Mouse (Mus musculus): ENCODE measurements around the gene Prpf3. TPM values are rescaled to one million over a fixed set of nuclear protein-coding genes. Genes with fewer than 3 reads are reported as not detected.

Gene Prpf3
- polyA plus RNA-seq, 1 experiment = 17.8 TPM

GRCm38 (mm10) chr3:95826275-95826674 lies 29.4 kb downstream of the Prpf3 start:
- Histone ChIP-seq H3K36me3 (ENCODE audit: control insufficient read depth, insufficient read depth) (peaks cover 15% of the 10 kb centered on the region), H3ac (ENCODE audit: control insufficient read depth, insufficient read length) (no peak overlapping the region), H3K79me2 (ENCODE audit: control insufficient read depth, insufficient read depth) (no peaks in the 10 kb centered on the region), H3K4me3 (no peak overlapping the region), H3K27me3 (ENCODE audit: control insufficient read depth, insufficient read depth, insufficient read length) (no peaks in the 10 kb centered on the region), H3K4me2 (ENCODE audit: low read depth) (no peak overlapping the region)
- TF ChIP-seq USF1 (IDR thresholded peaks at IDR 0.05; ENCODE audit: low read depth) (no peak), MYOG (IDR thresholded peaks at IDR 0.05; ENCODE audit: control insufficient read depth in 1 of 3, insufficient read depth in 1 of 3, insufficient read length in 2 of 3, low read depth in 2 of 3) (no peak), TCF12 (IDR thresholded peaks at IDR 0.05; ENCODE audit: insufficient read depth, poor library complexity, severe bottlenecking) (no peak), POLR2AphosphoS2 (IDR thresholded peaks at IDR 0.05; ENCODE audit: insufficient read length, low read depth) (no peak), E2F4 (IDR thresholded peaks at IDR 0.05; ENCODE audit: insufficient read depth) (no peak), SRF (IDR thresholded peaks at IDR 0.05; ENCODE audit: control insufficient read depth, insufficient read length, low read depth) (no peak), TCF3 (IDR thresholded peaks at IDR 0.05; ENCODE audit: insufficient read length, low read depth) (no peak), MYOD1 (IDR thresholded peaks at IDR 0.05; ENCODE audit: control insufficient read depth in 1 of 3, insufficient read length in 2 of 3, low read depth in 2 of 3) (no peak), MAX (IDR thresholded peaks at IDR 0.05; ENCODE audit: low read depth) (no peak), CEBPB (IDR thresholded peaks at IDR 0.05; ENCODE audit: insufficient read depth, poor library complexity, severe bottlenecking) (no peak), POLR2A (IDR thresholded peaks at IDR 0.05; ENCODE audit: insufficient read length, low read depth) (no peak), REST (IDR thresholded peaks at IDR 0.05; ENCODE audit: insufficient read depth, insufficient read length) (no peak)

DNA sequence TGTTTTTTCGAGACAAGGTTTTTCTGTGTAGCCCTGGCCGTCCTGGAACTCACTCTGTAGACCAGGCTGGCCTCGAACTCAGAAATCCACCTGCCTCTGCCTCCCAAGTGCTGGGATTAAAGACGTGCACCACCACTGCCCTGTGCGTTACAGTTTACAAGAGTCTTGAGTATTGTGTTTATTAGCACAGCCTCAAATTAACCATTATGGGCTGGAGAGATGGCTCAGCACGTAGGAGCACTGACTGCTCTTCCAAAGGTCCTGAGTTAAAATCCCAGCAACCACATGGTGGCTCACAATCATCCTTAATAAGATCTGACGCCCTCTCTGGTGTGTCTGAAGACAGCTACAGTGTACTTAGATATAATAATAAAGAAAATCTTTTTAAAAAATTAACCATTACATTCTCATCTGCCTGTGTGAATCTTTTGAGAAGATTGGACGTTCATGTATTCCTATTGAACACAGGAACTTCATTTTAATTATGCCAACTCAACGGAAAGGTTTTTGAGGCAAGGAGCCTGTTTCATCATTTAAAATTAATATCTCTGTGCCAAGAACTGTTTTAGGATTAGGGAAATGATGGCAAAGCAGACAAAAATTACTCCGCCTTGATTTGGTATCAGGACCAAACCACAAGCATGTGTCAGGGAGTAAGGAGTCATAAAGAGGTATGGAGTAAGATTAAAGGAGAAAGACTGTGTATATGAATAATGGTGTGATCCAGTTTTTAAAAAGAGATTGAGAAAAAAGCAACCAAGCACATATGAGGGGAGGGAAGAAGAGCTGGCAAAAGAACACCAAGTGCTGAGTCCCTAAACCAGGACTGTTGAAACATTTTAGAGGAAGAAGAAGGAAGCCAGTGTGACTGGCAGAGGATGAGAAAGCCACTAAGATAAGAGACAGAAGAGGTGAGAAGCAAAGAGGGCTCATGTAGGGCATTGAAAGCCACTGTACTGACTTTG lies 35.4 kb downstream of the Prpf3 start:
- Histone ChIP-seq H3K4me3 (peak overlapping the region; percentile 99), H3K4me2 (ENCODE audit: low read depth) (peak overlapping the region; percentile 90), H3K27me3 (ENCODE audit: control insufficient read depth, insufficient read depth, insufficient read length) (no peaks in the 10 kb centered on the region), H3ac (ENCODE audit: control insufficient read depth, insufficient read length) (peak overlapping the region; percentile 82), H3K36me3 (ENCODE audit: control insufficient read depth, insufficient read depth) (no peaks in the 10 kb centered on the region), H3K79me2 (ENCODE audit: control insufficient read depth, insufficient read depth) (peaks cover 32% of the 10 kb centered on the region)
- TF ChIP-seq USF1 (IDR thresholded peaks at IDR 0.05; ENCODE audit: low read depth) = no peak
- TF ChIP-seq TCF3 (IDR thresholded peaks at IDR 0.05; ENCODE audit: insufficient read length, low read depth) = no peak
- TF ChIP-seq MYOD1 (IDR thresholded peaks at IDR 0.05; ENCODE audit: control insufficient read depth in 1 of 3, insufficient read length in 2 of 3, low read depth in 2 of 3) = no peak
- TF ChIP-seq SRF (IDR thresholded peaks at IDR 0.05; ENCODE audit: control insufficient read depth, insufficient read length, low read depth) = no peak
- TF ChIP-seq MYOG (IDR thresholded peaks at IDR 0.05; ENCODE audit: control insufficient read depth in 1 of 3, insufficient read depth in 1 of 3, insufficient read length in 2 of 3, low read depth in 2 of 3) = no peak

GRCm38 (mm10) chr3:95819351-95819985 lies 36.2 kb downstream of the Prpf3 start:
- H3K27me3 ChIP-seq (ENCODE audit: control insufficient read depth, insufficient read depth, insufficient read length) = no peaks in the 10 kb centered on the region

GRCm38 (mm10) chr3:95818571-95819288 lies 37.0 kb downstream of the Prpf3 start, which contains the start of gene Rprd2:
Gene Rprd2, minus strand, starts transcription at chr3:95818863.
- peak within 1 kb of the TSS; percentile 90 for H3K4me2 ChIP-seq (ENCODE audit: low read depth)
- peak within 1 kb of the TSS; percentile 99 for H3K4me3 ChIP-seq
- no peaks in the 10 kb centered on the region for H3K36me3 ChIP-seq (ENCODE audit: control insufficient read depth, insufficient read depth)
- peak within 1 kb of the TSS; percentile 82 for H3ac ChIP-seq (ENCODE audit: control insufficient read depth, insufficient read length)
- TF ChIP-seq SRF (IDR thresholded peaks at IDR 0.05; ENCODE audit: control insufficient read depth, insufficient read length, low read depth) (no peak), E2F4 (IDR thresholded peaks at IDR 0.05; ENCODE audit: insufficient read depth) (no peak), MYOD1 (IDR thresholded peaks at IDR 0.05; ENCODE audit: control insufficient read depth in 1 of 3, insufficient read length in 2 of 3, low read depth in 2 of 3) (peak in 1 of 3 experiments; percentile 44), POLR2AphosphoS2 (IDR thresholded peaks at IDR 0.05; ENCODE audit: insufficient read length, low read depth) (peak; percentile 96), REST (IDR thresholded peaks at IDR 0.05; ENCODE audit: insufficient read depth, insufficient read length) (peak; percentile 26), POLR2A (IDR thresholded peaks at IDR 0.05; ENCODE audit: insufficient read length, low read depth) (peak; percentile 95), MAX (IDR thresholded peaks at IDR 0.05; ENCODE audit: low read depth) (no peak)
- H3K27me3 ChIP-seq (ENCODE audit: control insufficient read depth, insufficient read depth, insufficient read length) = no peaks in the 10 kb centered on the region
- H3K79me2 ChIP-seq (ENCODE audit: control insufficient read depth, insufficient read depth) = peaks cover 48% of the 10 kb centered on the region

More at GRCm38 (mm10) chr3:95819351-95819985, 36.2 kb downstream of the Prpf3 start:
- peak overlapping the region; percentile 82 for H3ac ChIP-seq (ENCODE audit: control insufficient read depth, insufficient read length)
- H3K79me2 ChIP-seq (ENCODE audit: control insufficient read depth, insufficient read depth) = peaks cover 40% of the 10 kb centered on the region
- peak overlapping the region; percentile 99 for H3K4me3 ChIP-seq
- no peak for TF ChIP-seq CEBPB (IDR thresholded peaks at IDR 0.05; ENCODE audit: insufficient read depth, poor library complexity, severe bottlenecking)
- TF ChIP-seq POLR2AphosphoS2 (IDR thresholded peaks at IDR 0.05; ENCODE audit: insufficient read length, low read depth) = peak; percentile 78
- no peak for TF ChIP-seq MAX (IDR thresholded peaks at IDR 0.05; ENCODE audit: low read depth)
- TF ChIP-seq POLR2A (IDR thresholded peaks at IDR 0.05; ENCODE audit: insufficient read length, low read depth) = peak; percentile 75
- TF ChIP-seq MYOD1 (IDR thresholded peaks at IDR 0.05; ENCODE audit: control insufficient read depth in 1 of 3, insufficient read length in 2 of 3, low read depth in 2 of 3) = peak in 2 of 3 experiments; percentile 18 to 72
- no peak for TF ChIP-seq SRF (IDR thresholded peaks at IDR 0.05; ENCODE audit: control insufficient read depth, insufficient read length, low read depth)
- TF ChIP-seq MYOG (IDR thresholded peaks at IDR 0.05; ENCODE audit: control insufficient read depth in 1 of 3, insufficient read depth in 1 of 3, insufficient read length in 2 of 3, low read depth in 2 of 3) = peak in 2 of 3 experiments; percentile 19 to 21
- TF ChIP-seq TCF3 (IDR thresholded peaks at IDR 0.05; ENCODE audit: insufficient read length, low read depth) = no peak
- H3K36me3 ChIP-seq (ENCODE audit: control insufficient read depth, insufficient read depth) = no peaks in the 10 kb centered on the region
- H3K4me2 ChIP-seq (ENCODE audit: low read depth) = peak overlapping the region; percentile 90

Measured in myocyte (in vitro differentiated cells).